Mouse (Mus musculus): ENCODE results near the gene Tmem88. TPM values are rescaled to one million over a fixed set of nuclear protein-coding genes. Genes with fewer than 3 reads are reported as not detected.

Gene Tmem88
- 0.46 TPM in 1 of 2 replicates, not detected in the other for total RNA-seq (2017)

GRCm38 (mm10) chr11:69398059-69398458 is at the start of gene Tmem88:
Tmem88 (minus strand) TSS chr11:69398234.
- no peak for ATAC-seq (replicated peaks; ENCODE audit: low read depth, poor library complexity, severe bottlenecking)

GRCm38 (mm10) chr11:69447299-69447698 is 49.3 kb upstream of the Tmem88 start:
- no peak for ATAC-seq (replicated peaks; ENCODE audit: low read depth, poor library complexity, severe bottlenecking)

GRCm38 (mm10) chr11:69443328-69443727 is 45.3 kb upstream of the Tmem88 start:
- no peak for ATAC-seq (replicated peaks; ENCODE audit: low read depth, poor library complexity, severe bottlenecking)

GRCm38 (mm10) chr11:69437291-69437690 is 39.3 kb upstream of the Tmem88 start:
- ATAC-seq (replicated peaks; ENCODE audit: low read depth, poor library complexity, severe bottlenecking): no peak

- ATAC-seq (replicated peaks; ENCODE audit: low read depth, poor library complexity, severe bottlenecking): no peak
Observed at GRCm38 (mm10) chr11:69433189-69433588, 35.2 kb upstream of the Tmem88 start.

- no peak for ATAC-seq (replicated peaks; ENCODE audit: low read depth, poor library complexity, severe bottlenecking)
Observed at GRCm38 (mm10) chr11:69432640-69432982, 34.6 kb upstream of the Tmem88 start.

GRCm38 (mm10) chr11:69431829-69432639 is 34.0 kb upstream of the Tmem88 start:
- ATAC-seq (replicated peaks; ENCODE audit: low read depth, poor library complexity, severe bottlenecking): peak; percentile 91

GRCm38 (mm10) chr11:69430631-69431030 is 32.6 kb upstream of the Tmem88 start:
- ATAC-seq (replicated peaks; ENCODE audit: low read depth, poor library complexity, severe bottlenecking): no peak

GRCm38 (mm10) chr11:69429313-69429712 is 31.3 kb upstream of the Tmem88 start:
- 0 out of 2 replicates have a peak, but pooled peaks have one; percentile 24 for ATAC-seq (replicated peaks; ENCODE audit: low read depth, poor library complexity, severe bottlenecking)

- peak; percentile 73 for ATAC-seq (replicated peaks; ENCODE audit: low read depth, poor library complexity, severe bottlenecking)
Observed at GRCm38 (mm10) chr11:69428751-69429150, 30.7 kb upstream of the Tmem88 start.

GRCm38 (mm10) chr11:69426246-69426645 is 28.2 kb upstream of the Tmem88 start:
- ATAC-seq (replicated peaks; ENCODE audit: low read depth, poor library complexity, severe bottlenecking): no peak

GRCm38 (mm10) chr11:69423885-69424284 is 25.9 kb upstream of the Tmem88 start:
- ATAC-seq (replicated peaks; ENCODE audit: low read depth, poor library complexity, severe bottlenecking): no peak

GRCm38 (mm10) chr11:69422842-69423241 is 24.8 kb upstream of the Tmem88 start:
- ATAC-seq (replicated peaks; ENCODE audit: low read depth, poor library complexity, severe bottlenecking): no peak

GRCm38 (mm10) chr11:69421131-69421977 is 23.3 kb upstream of the Tmem88 start:
- ATAC-seq (replicated peaks; ENCODE audit: low read depth, poor library complexity, severe bottlenecking): no peak

GRCm38 (mm10) chr11:69420554-69421000 is 22.5 kb upstream of the Tmem88 start:
- no peak for ATAC-seq (replicated peaks; ENCODE audit: low read depth, poor library complexity, severe bottlenecking)

- ATAC-seq (replicated peaks; ENCODE audit: low read depth, poor library complexity, severe bottlenecking): 0 out of 2 replicates have a peak, but pooled peaks have one; percentile 13
Observed at GRCm38 (mm10) chr11:69419813-69420553, 21.9 kb upstream of the Tmem88 start.

- ATAC-seq (replicated peaks; ENCODE audit: low read depth, poor library complexity, severe bottlenecking): no peak
Observed at GRCm38 (mm10) chr11:69419443-69419812, 21.4 kb upstream of the Tmem88 start.

- ATAC-seq (replicated peaks; ENCODE audit: low read depth, poor library complexity, severe bottlenecking): peak; percentile 66
Observed at GRCm38 (mm10) chr11:69418481-69419442, 20.7 kb upstream of the Tmem88 start.

All from common myeloid progenitor, adult 5-6 weeks (primary cell).